In genomic region chr13:46619633-46620032, GRCm38 (mm10) we compare ENCODE assay signal across 8 mouse cellular contexts. TPM values are rescaled to one million over a fixed set of nuclear protein-coding genes. Genes with fewer than 3 reads are reported as not detected.
DNase-seq lines count a peak whose midpoint lies in the region; ATAC-seq and TF ChIP-seq lines count a peak whose summit lies in the region.

No protein-coding gene starts in this region.

- H3K9me3 ChIP-seq in kidney, embryonic 14.5 days (ENCODE audit: control insufficient read depth, low read length) = no peaks in the 10 kb centered on the region
- H3K9me3 ChIP-seq in hindbrain, embryonic 12.5 days (replicated peaks) = no peaks in the 10 kb centered on the region
- H3K9me3 ChIP-seq in lung, postnatal 0 days (ENCODE audit: low read length) = no peaks in the 10 kb centered on the region

- H3K4me1 ChIP-seq in kidney, embryonic 14.5 days (ENCODE audit: control insufficient read depth, insufficient read depth, low read length) = no peaks in the 10 kb centered on the region
- peaks cover 10% of the 10 kb centered on the region for H3K4me1 ChIP-seq in hindbrain, embryonic 12.5 days
- no peaks in the 10 kb centered on the region; the same call in 1 of the 2 replicates for H3K4me1 ChIP-seq in lung, postnatal 0 days (ENCODE audit: insufficient read depth, low read depth, low read length)

- no peak for TF ChIP-seq CTCF in lung, postnatal 0 days (IDR thresholded peaks at IDR 0.05)

- 12% methylated on average over 11 of the region's 11 CpGs for WGBS in kidney, embryonic 14.5 days
- WGBS in hindbrain, embryonic 12.5 days = 42% methylated on average over 11 of the region's 11 CpGs
- 8% methylated on average over 11 of the region's 11 CpGs for WGBS in lung, postnatal 0 days

- H3K4me3 ChIP-seq in kidney, embryonic 14.5 days (ENCODE audit: low read length) = peak overlapping the region; percentile 3; the same call in 1 of the 2 replicates
- no peak overlapping the region for H3K4me3 ChIP-seq in hindbrain, embryonic 12.5 days
- H3K4me3 ChIP-seq in lung, postnatal 0 days (ENCODE audit: low read depth, low read length) = no peak overlapping the region

- H3K27ac ChIP-seq in kidney, embryonic 14.5 days (ENCODE audit: low read depth, low read length) = no peak overlapping the region
- no peak overlapping the region for H3K27ac ChIP-seq in hindbrain, embryonic 12.5 days
- H3K27ac ChIP-seq in lung, postnatal 0 days (ENCODE audit: low read length) = no peak overlapping the region

- no peak for TF ChIP-seq EP300 in lung, postnatal 0 days (IDR thresholded peaks at IDR 0.05)

- no peaks in the 10 kb centered on the region for H3K27me3 ChIP-seq in kidney, embryonic 14.5 days (ENCODE audit: control insufficient read depth, insufficient read depth, low read length)
- H3K27me3 ChIP-seq in hindbrain, embryonic 12.5 days = no peaks in the 10 kb centered on the region
- H3K27me3 ChIP-seq in lung, postnatal 0 days (replicated peaks; ENCODE audit: insufficient read depth, low read length) = no peaks in the 10 kb centered on the region

- H3K4me2 ChIP-seq in kidney, embryonic 14.5 days (replicated peaks; ENCODE audit: low read depth, low read length) = peak overlapping the region; percentile 19
- peak overlapping the region; percentile 32 for H3K4me2 ChIP-seq in hindbrain, embryonic 12.5 days (replicated peaks)
- H3K4me2 ChIP-seq in lung, postnatal 0 days (replicated peaks; ENCODE audit: low read depth, low read length) = peak overlapping the region; percentile 35

- no peaks in the 10 kb centered on the region for H3K36me3 ChIP-seq in kidney, embryonic 14.5 days (ENCODE audit: control insufficient read depth, insufficient read depth, low read length)
- no peaks in the 10 kb centered on the region for H3K36me3 ChIP-seq in hindbrain, embryonic 12.5 days
- no peaks in the 10 kb centered on the region for H3K36me3 ChIP-seq in lung, postnatal 0 days (ENCODE audit: insufficient read depth, low read length)

- no peak for DNase-seq in kidney, adult 18-20 months
- peak; percentile 59 for DNase-seq in lung, postnatal 0 days (ENCODE audit: low spot score)
- peak; percentile 80 to 81 for DNase-seq in spleen, postnatal 36 days (ENCODE audit: low spot score in 2 of 2)
- DNase-seq in layer of hippocampus, adult 8-10 months (ENCODE audit: low spot score in 2 of 2) = no peak
- DNase-seq in ovary, postnatal 10 days (ENCODE audit: low spot score) = no peak

- no peak overlapping the region for H3K9ac ChIP-seq in kidney, embryonic 14.5 days (ENCODE audit: low read depth, low read length)
- H3K9ac ChIP-seq in hindbrain, embryonic 12.5 days = no peak overlapping the region
- H3K9ac ChIP-seq in lung, postnatal 0 days (replicated peaks; ENCODE audit: low read depth) = no peak overlapping the region

- peak; percentile 62 for ATAC-seq in kidney, embryonic 14.5 days (ENCODE audit: low FRiP score, low TSS enrichment)
- peak; percentile 94 for ATAC-seq in common myeloid progenitor, adult 5-6 weeks (replicated peaks; ENCODE audit: low read depth, poor library complexity, severe bottlenecking)
- ATAC-seq in hindbrain, embryonic 12.5 days (ENCODE audit: low FRiP score) = peak; percentile 29; the same call in 1 of the 2 replicates
- ATAC-seq in lung, postnatal 0 days = peak; percentile 63

RNA-seq across cellular contexts. Expression of gene Fam8a1, which starts 49.7 kb away (rescaled TPM):
- 8.7 and 13.5 TPM in 2 replicates for polyA plus RNA-seq in kidney, embryonic 14.5 days (2014; fragmentation: Nextera tagmentation; extraction: Ambion mirVana)
- 9.9 and 13.8 TPM in 2 replicates for total RNA-seq in common myeloid progenitor, adult 5-6 weeks (2017)
- 22.9 and 24.9 TPM in 2 replicates for polyA plus RNA-seq in hindbrain, embryonic 12.5 days (2016; fragmentation: Nextera tagmentation; extraction: Ambion mirVana)
- polyA plus RNA-seq in lung, postnatal 0 days (2015; fragmentation: Nextera tagmentation; extraction: Ambion mirVana) = 12.7 and 13.0 TPM in 2 replicates
- 10 to 100 TPM; 66.6 to 85.9 (median 75.5) TPM for total RNA-seq in layer of hippocampus, adult 8-10 months (2022)

Comparison
In these comparisons a context has a peak if more than half of its experiments do, and no peak if none do; other contexts are left out.
1. ATAC-seq: peak in every context shown above with its lines; median percentile 94 in common myeloid progenitor, adult 5-6 weeks; 63 in lung, postnatal 0 days; 62 in kidney, embryonic 14.5 days; 29 in hindbrain, embryonic 12.5 days.
2. DNase-seq: peak in lung, postnatal 0 days (single experiment) and spleen, postnatal 36 days (2 of 2); none in kidney, adult 18-20 months (single experiment), layer of hippocampus, adult 8-10 months (0 of 2) and ovary, postnatal 10 days (single experiment).
3. Peak in every context shown above with its lines, with median percentiles within 50 percentile points of each other: H3K4me2 ChIP-seq.